Mouse (Mus musculus) adrenal gland, adult 18-20 months (tissue): ENCODE measurements at regions not wholly inside any gene's neighbourhood (a gene's known extent, or its start where the extent isn't known, plus 50 kb on each side); places are given as distances from the start of the nearest gene placed in this dataset.
"Not testable (repeated sequence)": the region's sequence is repeated elsewhere in the genome, so short reads cannot be mapped to it uniquely, and the experiment has no call there.

Source experiments
- DNase-seq, 2 experiments: peaks; one replicate each; pipeline ENCODE4 v3.0.0; 2021 to 2022; ENCODE audit warnings: low spot score in 2 of 2

GRCm38 (mm10) chr12:46636888-46637287, 181.8 kb downstream of the Nova1 start:
- DNase-seq, result no peak

DNA sequence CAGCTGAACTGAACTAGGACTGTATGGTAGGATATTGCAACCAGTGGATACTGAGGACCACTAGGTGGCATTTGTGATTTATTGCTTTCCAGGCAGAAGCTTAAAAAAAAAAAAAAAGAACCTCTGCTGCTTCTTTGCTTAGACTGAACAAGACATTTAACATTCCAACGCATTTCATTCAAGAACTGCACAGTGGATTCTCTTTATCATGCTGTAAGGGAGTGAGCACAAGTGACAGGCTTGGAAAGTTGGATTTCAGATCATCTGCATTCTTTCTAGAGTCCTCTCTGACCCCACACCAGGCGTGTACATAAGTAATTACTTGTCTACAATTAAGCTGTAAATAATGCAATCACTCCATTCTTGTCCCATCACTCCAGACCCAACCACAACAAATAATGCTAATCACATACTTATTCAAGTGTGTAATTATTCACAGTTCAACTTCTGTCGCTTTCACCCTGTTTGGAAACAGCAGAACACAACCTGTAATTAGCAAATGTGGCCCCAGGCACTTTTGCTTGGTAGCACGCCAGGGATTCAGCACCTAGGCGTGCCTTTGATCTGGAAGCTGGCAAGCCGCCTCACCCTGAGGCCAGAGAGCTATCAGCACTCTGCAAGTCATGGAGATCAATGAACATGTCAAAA, 183.5 kb downstream of the Nova1 start:
- DNase-seq, result no peak

DNA sequence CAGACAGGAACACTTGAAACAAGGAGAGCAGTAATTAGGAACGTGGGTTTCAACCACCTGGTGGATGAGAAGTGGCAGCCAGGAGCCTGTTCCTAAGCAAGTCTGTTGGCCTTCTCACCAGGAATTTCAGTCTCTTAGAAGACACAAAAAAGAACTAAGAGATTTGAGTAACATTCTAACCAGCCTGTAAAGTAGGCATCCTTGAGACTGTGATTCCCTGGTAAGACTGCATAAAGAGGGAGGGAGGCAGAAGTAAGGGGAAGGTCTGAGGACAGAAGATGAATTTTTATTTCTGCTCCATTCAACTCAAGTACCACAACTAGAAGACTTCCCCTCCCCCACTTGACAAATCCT, 184.0 kb downstream of the Nova1 start:
- DNase-seq, result no peak

DNA sequence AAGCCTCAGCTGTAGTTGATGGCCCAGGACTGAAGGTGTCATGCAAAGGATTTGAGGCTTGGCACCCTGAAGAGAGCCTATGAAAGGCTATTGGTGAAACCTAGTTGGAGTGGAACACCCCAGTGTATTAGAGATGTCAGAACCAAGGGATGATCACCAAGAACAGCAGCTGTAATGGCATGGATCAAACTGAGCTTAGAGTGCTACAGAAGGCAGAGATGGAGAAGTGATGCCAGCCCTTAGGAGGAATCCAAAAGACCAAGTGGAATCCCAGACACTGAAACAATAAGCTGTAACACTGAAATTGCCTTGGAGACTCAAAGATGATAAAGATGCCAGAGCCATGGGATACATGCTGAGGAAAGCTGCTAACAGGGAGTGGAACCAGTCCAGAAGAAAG, 186.3 kb downstream of the Nova1 start:
- DNase-seq, result not testable (repeated sequence)

- DNase-seq, result no peak
Observed at GRCm38 (mm10) chr12:46627320-46627719, 191.4 kb downstream of the Nova1 start.

DNA sequence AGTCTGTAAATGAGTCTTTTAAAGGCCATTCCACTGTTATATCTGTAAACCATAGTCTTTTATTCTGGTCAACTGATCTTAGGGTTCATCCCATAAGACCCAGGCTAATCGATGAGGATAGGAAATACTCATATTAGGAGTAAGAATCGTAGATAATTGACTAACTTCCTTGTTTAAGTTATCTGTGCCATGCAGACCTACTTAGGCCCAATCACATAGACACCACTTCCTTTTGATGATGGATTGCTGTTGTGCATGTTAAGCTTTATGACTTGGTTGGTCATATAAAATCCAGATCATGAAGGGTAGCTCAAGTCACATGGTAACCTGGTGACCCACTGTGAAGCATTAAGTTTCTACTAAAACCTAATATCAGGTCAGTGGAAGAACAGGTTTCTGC, 207.3 kb downstream of the Nova1 start:
- no peak for DNase-seq

- DNase-seq, result no peak
Observed at GRCm38 (mm10) chr12:46609580-46610311, 209.0 kb downstream of the Nova1 start.

DNA sequence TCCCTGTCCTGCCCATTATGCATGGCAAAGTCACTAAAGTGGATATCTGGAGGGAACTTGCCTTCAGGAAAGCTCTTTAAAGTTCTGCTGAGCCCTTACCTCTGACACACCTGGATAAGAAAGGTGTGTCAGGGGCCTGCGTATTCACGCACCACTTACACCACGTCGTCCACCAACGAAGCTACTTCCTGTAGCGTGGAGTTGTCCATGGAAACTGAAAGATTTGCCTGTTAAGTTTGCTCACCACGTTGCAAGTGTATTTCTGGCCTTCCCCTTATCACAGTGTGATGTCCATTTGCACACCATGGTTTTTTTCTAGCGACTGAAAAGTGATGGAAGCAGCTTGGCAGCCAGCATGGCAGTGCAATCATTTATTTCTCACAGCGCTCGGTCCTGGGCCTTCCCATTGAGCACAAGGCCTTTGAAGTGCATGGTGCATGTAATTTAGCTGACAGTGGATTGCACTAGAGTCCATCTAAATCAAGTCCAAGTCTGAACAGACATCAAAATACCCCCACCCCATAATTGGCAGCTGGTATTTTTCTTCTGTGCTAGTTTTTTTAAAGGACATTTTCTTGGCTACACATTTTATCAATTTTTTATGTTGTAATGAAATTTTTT, 210.3 kb downstream of the Nova1 start:
- no peak for DNase-seq

DNA sequence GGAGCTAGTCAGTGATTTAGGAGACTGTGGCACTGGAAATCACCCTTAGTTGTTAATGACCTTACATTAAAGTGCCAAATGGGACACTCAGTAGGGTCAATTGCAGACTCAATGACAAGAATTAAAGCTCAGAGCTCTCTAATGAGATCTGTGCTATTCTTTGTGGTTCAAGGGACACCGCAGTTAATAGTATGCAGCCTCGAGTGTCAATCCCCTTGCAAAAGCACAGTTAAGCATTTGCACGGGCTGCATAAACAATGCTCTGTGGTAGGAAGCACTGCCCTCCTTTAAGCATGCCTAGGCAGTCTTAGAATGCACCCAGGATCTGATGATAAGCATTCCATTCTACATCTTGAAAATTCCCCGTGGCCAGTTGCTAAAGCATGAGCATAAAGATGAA, 221.5 kb downstream of the Nova1 start:
- DNase-seq, result no peak

DNA sequence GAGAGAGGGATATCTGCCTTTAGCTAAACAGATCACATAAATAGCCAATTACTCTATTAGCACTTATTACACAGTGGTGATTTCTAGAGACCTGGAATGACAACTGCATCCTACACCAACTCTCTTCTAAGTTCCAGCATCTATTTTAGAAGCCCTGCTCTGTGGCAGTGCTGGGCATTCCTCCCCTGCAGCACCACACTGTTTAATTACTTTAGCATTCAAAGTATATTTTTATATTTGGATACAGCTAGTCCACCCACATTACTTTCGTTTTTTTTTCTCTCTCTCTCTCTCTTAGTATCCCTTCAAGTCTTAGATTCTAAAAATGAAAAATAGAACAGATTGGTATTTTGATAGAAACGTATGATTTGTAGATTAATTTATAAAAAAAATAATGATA, 250.1 kb downstream of the Nova1 start:
- DNase-seq, result no peak

GRCm38 (mm10) chr12:46566324-46566723, 252.4 kb downstream of the Nova1 start:
- no peak for DNase-seq

DNA sequence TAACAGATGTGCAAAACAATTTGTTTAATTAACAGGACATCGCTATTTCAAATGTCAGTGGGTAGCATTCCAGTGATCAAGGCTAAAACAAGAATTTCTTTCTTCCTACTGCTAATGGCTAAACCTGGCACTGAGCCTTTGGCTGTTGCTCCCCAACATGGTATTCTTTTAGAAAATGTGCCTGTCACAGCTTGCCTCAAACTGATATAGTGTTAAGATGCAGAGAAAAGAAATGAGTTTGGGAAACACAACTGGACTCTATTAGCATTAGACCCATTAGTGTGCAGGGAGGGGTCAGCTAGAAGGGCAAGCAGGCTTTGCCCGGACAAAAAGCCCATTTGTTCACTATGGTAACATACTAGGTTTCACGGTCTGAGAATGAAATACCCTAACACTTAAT, 297.8 kb downstream of the Nova1 start:
- DNase-seq, result no peak

DNA sequence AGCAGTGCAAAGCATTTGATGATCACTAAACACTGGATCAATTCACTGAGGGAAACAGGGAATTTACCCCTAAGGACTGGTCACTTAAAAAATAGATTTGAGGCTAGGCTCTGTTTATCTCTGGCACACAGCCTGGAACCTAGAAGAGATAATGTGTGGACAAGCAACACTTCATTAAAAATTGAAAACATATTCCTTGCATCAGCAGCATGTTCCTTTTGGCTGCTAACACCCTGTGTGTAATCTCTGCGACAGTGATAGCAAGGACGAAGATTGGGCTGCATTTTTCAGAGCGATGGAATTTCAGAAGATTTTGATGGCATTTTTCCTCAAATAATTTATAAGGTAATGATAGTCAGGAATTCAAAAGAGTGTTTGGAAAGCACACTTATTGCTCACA, 310.9 kb downstream of the Nova1 start:
- no peak for DNase-seq

DNA sequence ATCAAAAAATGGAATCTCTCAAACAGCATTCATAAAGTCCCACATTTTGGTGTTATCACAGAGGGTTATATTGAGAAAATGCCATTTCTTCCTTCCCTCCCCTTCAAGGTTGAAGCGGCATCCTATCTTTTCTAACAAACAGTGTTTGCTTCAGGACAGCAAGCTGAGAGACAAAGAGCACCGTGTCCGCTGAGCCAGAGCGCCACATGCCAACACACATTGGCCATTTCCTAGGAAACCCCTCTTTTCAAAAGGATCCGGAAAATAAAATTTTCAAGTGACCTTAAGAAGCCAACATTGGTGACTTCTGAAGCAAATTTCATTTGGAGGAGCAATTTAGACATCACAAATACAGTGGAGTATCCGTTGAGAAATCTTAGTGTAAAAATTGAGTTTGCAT, 326.3 kb downstream of the Nova1 start:
- DNase-seq, result no peak

GRCm38 (mm10) chr12:46450888-46451287, 367.8 kb downstream of the Nova1 start:
- no peak for DNase-seq

- no peak for DNase-seq
Observed at GRCm38 (mm10) chr12:46444644-46445313, 373.9 kb downstream of the Nova1 start.

- no peak for DNase-seq
Observed at GRCm38 (mm10) chr12:46419591-46419990, 399.1 kb downstream of the Nova1 start.

GRCm38 (mm10) chr12:46418990-46419389, 399.7 kb downstream of the Nova1 start:
- DNase-seq, result no peak

GRCm38 (mm10) chr12:46416765-46417404, 401.8 kb downstream of the Nova1 start:
- no peak for DNase-seq

- no peak for DNase-seq
Observed at GRCm38 (mm10) chr12:46416250-46416649, 402.5 kb downstream of the Nova1 start.

DNA sequence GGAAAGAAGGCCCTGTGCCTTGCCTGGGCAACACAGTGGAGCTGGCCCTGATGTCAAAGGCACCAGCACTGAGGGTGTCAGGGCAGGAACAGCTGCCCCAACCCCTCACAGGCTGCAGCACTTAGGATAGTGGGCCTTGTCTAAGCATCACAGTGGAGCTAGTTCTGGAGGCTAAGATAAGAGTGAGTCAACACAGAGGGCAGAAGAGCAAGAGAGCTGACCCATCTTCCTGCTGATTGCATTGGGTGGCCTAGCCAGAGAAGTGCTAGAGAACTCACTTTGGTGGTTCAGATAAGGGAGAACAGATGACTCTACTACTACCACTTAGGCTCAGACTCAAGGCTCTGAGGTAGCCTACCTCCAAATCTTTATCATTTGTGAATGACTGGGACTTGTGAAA, 413.1 kb downstream of the Nova1 start:
- no peak for DNase-seq

- no peak for DNase-seq
Observed at GRCm38 (mm10) chr12:46399653-46399975, 419.1 kb downstream of the Nova1 start.
